Mouse (Mus musculus): ENCODE measurements around the gene Rspo3. TPM values are rescaled to one million over a fixed set of nuclear protein-coding genes. Genes with fewer than 3 reads are reported as not detected.

Gene Rspo3
- total RNA-seq (2021) (under 1 TPM; 0.20 to 0.52 TPM), polyA plus RNA-seq (2012; rRNA removed) (0.10 and 0.15 TPM in 2 replicates)
- long read RNA-seq, partial matches to known transcripts = 0 of 1 reads
- long read RNA-seq, other reads (novel, unspliced or antisense) = 0 of 1 reads

DNA sequence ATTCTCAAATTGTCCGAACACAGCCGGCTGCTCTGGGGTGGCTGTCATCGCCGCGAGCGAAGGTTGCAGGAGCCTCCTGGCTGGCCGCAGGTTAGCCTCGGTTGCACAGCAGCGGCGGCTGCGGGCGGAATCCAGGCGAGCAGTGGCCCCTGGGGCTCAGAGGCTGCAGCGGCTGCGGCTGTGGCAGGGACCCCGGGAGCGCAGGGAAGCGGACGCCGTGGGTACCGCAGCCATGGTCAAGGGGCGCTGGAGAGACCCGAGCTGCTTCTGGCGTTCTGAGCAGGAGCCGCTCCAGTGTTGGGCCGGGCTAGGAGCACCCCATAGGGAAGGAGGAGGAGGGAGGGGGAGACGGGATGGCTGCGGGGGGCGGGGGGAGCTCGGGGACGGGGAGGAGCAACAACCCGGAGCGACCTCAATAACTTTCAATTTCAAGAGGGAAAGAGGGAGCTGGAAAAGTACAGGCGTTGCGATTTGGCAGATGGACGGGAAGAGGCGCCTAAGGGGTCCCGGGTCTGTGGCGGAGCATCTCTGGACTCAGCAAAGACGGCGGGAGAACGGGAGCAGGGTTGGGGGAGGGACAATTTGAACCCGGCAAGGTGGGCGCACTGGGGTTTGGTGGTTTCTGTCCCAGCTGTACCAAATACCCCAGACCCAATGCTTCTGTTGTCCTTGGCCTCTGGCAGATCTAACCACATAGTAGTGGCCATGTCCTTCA lies at the start of gene Rspo3:
Rspo3 (minus strand) TSS at position 322 of the 715 bp plus-strand sequence.
- H3K4me3 ChIP-seq = peak within 1 kb of the TSS; percentile 46
- no peaks in the 10 kb centered on the region for H3K79me2 ChIP-seq (replicated peaks; ENCODE audit: control insufficient read depth, insufficient read depth, low read length)
- no peak for TF ChIP-seq CTCF (IDR thresholded peaks at IDR 0.05)
- TF ChIP-seq EP300 (IDR thresholded peaks at IDR 0.05; ENCODE audit: insufficient read depth, low read depth, low read length) = no peak
- TF ChIP-seq POLR2A (IDR thresholded peaks at IDR 0.05; ENCODE audit: insufficient read depth, low read depth, low read length) = no peak
- intact Hi-C loops (cut with DNase I) = loop anchor here (10.0 kb wide), 1 partner anchor 269 kb away; no protein-coding TSS in a partner anchor
- no peaks in the 10 kb centered on the region; the same call in 1 of the 2 replicates for H3K4me1 ChIP-seq (ENCODE audit: control insufficient read depth, insufficient read depth, low read length)
- H3K36me3 ChIP-seq (ENCODE audit: control insufficient read depth, insufficient read depth, low read length) = no peaks in the 10 kb centered on the region
- H3K9ac ChIP-seq (ENCODE audit: low read depth, low read length) = peak within 1 kb of the TSS; percentile 41
- H3K27me3 ChIP-seq (ENCODE audit: control insufficient read depth, insufficient read depth, low read length) = peaks cover 9% of the 10 kb centered on the region
- peak; percentile 18 to 42 for DNase-seq
- no peak within 1 kb of the TSS for H3K27ac ChIP-seq
- 1% methylated on average over 44 of the region's 44 CpGs for WGBS

DNA sequence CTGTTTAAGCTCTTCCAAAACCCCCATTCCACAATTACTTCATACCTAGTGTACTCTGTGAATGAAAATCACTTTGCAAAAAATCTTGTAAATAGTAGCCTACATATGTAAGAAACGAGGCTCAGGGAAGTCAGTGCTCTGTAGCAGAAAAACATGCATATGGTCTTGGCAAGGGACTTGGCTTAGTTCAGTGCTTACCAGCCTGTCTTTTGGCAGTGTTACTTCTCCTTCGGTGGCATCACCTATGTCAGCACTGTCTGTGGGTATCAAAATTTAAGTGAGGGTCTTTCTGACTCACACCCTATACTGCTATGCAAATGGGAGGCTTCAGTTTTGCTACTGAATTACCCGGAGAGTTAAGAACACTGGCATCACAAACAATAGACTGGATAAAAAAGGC lies 46.3 kb upstream of the Rspo3 start:
- Histone ChIP-seq H3K4me3 (no peak overlapping the region), H3K27me3 (ENCODE audit: control insufficient read depth, insufficient read depth, low read length) (no peaks in the 10 kb centered on the region), H3K27ac (no peak overlapping the region), H3K36me3 (ENCODE audit: control insufficient read depth, insufficient read depth, low read length) (no peaks in the 10 kb centered on the region), H3K9ac (ENCODE audit: low read depth, low read length) (no peak overlapping the region), H3K4me1 (ENCODE audit: control insufficient read depth, insufficient read depth, low read length) (no peaks in the 10 kb centered on the region), H3K79me2 (replicated peaks; ENCODE audit: control insufficient read depth, insufficient read depth, low read length) (no peaks in the 10 kb centered on the region)
- WGBS = 61% methylated on average over 3 of the region's 3 CpGs
- intact Hi-C loops (cut with DNase I) = no loop called here
- DNase-seq = no peak
- TF ChIP-seq POLR2A (IDR thresholded peaks at IDR 0.05; ENCODE audit: insufficient read depth, low read depth, low read length) = no peak

DNA sequence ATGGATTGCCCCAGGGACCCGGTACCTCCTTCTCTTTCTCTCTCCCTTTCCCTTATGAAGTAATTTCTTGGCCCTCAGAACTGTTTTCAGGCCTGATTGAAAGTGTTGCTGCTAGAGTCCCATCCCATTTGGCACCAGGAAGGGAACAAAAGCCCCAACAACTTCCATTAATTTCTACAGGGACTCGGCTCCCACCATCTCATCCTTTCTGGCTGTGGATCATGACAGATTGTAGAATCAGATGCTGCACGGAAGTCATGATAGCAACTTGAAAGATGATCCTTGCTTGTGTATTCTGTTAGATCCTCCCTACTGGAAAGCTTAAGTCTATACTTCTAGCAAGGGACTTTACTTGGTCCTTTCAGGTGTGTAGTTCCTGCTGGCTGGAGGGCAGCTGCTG lies 45.8 kb upstream of the Rspo3 start:
- 66% methylated on average over 3 of the region's 3 CpGs for WGBS
- Histone ChIP-seq H3K9ac (ENCODE audit: low read depth, low read length) (no peak overlapping the region), H3K79me2 (replicated peaks; ENCODE audit: control insufficient read depth, insufficient read depth, low read length) (no peaks in the 10 kb centered on the region), H3K27ac (no peak overlapping the region), H3K4me1 (ENCODE audit: control insufficient read depth, insufficient read depth, low read length) (no peaks in the 10 kb centered on the region), H3K27me3 (ENCODE audit: control insufficient read depth, insufficient read depth, low read length) (no peaks in the 10 kb centered on the region), H3K36me3 (ENCODE audit: control insufficient read depth, insufficient read depth, low read length) (no peaks in the 10 kb centered on the region), H3K4me3 (no peak overlapping the region)
- TF ChIP-seq CTCF (IDR thresholded peaks at IDR 0.05) (no peak), POLR2A (IDR thresholded peaks at IDR 0.05; ENCODE audit: insufficient read depth, low read depth, low read length) (no peak), EP300 (IDR thresholded peaks at IDR 0.05; ENCODE audit: insufficient read depth, low read depth, low read length) (no peak)
- DNase-seq = no peak
- intact Hi-C loops (cut with DNase I) = no loop called here

DNA sequence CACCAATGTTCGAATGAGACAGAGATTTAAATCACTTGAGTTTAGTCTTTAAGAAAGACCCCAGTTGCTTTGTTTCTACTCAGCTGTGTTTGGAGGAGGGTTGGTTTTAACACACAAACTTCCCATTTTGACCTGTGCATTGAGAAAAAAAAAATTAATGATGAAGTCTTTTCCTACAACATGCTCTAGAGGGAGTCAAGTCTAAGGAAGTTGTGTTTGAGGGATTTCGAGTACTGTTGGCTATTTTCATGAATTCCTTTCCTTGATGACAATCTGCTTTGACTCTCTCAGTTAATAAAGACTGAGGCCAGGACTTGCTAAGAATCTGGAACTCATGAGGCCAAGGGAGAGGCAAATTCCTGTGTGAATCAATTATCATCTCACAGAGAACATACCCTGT lies 20.3 kb upstream of the Rspo3 start:
- no peak for DNase-seq
- intact Hi-C loops (cut with DNase I) = no loop called here
- no peak overlapping the region for H3K4me3 ChIP-seq
- 50% methylated on average over 2 of the region's 2 CpGs for WGBS
- H3K9ac ChIP-seq (ENCODE audit: low read depth, low read length) = no peak overlapping the region
- no peak overlapping the region for H3K27ac ChIP-seq
- TF ChIP-seq POLR2A (IDR thresholded peaks at IDR 0.05; ENCODE audit: insufficient read depth, low read depth, low read length) (no peak), CTCF (IDR thresholded peaks at IDR 0.05) (no peak), EP300 (IDR thresholded peaks at IDR 0.05; ENCODE audit: insufficient read depth, low read depth, low read length) (no peak)
- H3K36me3 ChIP-seq (ENCODE audit: control insufficient read depth, insufficient read depth, low read length) = no peaks in the 10 kb centered on the region
- no peaks in the 10 kb centered on the region for H3K27me3 ChIP-seq (ENCODE audit: control insufficient read depth, insufficient read depth, low read length)
- no peaks in the 10 kb centered on the region for H3K79me2 ChIP-seq (replicated peaks; ENCODE audit: control insufficient read depth, insufficient read depth, low read length)
- H3K4me1 ChIP-seq (ENCODE audit: control insufficient read depth, insufficient read depth, low read length) = no peaks in the 10 kb centered on the region

DNA sequence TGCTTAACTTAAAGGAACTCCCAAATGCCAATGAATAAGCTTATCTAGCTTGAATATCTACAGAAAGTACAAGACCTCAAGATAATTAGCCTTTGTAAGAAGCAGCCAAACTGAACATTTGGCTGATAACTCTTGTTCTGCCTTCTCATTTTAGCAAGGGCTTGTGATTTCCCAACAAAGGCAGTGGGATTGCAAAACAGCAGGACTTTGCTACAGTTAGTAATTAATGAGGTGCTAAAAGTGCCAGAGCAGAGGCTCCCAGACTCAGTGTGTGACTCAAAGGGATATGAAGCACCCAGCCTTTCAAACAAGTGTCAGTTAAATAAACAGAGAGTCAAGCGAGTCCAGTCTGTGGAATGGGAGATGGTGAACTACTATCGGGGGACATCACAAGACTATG lies 18.7 kb upstream of the Rspo3 start:
- Histone ChIP-seq H3K9ac (ENCODE audit: low read depth, low read length) (no peak overlapping the region), H3K27ac (no peak overlapping the region), H3K36me3 (ENCODE audit: control insufficient read depth, insufficient read depth, low read length) (no peaks in the 10 kb centered on the region), H3K27me3 (ENCODE audit: control insufficient read depth, insufficient read depth, low read length) (no peaks in the 10 kb centered on the region), H3K4me1 (ENCODE audit: control insufficient read depth, insufficient read depth, low read length) (no peaks in the 10 kb centered on the region), H3K79me2 (replicated peaks; ENCODE audit: control insufficient read depth, insufficient read depth, low read length) (no peaks in the 10 kb centered on the region), H3K4me3 (no peak overlapping the region)
- WGBS = 38% methylated on average over 2 of the region's 2 CpGs
- TF ChIP-seq POLR2A (IDR thresholded peaks at IDR 0.05; ENCODE audit: insufficient read depth, low read depth, low read length) (no peak), EP300 (IDR thresholded peaks at IDR 0.05; ENCODE audit: insufficient read depth, low read depth, low read length) (no peak), CTCF (IDR thresholded peaks at IDR 0.05) (no peak)
- no peak for DNase-seq
- intact Hi-C loops (cut with DNase I) = no loop called here

DNA sequence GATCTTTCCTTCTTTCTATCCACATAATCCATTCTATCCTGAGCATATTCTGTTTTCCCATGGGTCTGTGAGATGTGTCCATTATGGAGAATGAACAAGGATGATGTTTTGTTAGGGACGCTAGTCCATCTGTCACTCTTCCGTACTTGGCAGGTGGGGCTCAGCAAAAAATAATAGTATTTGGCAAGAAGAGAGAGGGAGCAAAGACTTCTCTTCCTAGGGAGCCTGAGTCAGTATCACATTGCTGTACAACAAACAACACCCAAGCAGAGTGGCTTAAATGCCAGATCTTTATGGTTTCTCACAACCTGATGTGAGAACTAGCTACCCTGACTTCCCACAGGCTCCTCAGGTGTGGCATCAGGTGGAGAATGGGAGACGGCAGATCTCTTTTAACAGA lies 7.3 kb upstream of the Rspo3 start:
- Histone ChIP-seq H3K4me3 (no peak overlapping the region), H3K9ac (ENCODE audit: low read depth, low read length) (no peak overlapping the region), H3K27me3 (ENCODE audit: control insufficient read depth, insufficient read depth, low read length) (no peaks in the 10 kb centered on the region; the same call in 1 of the 2 replicates), H3K27ac (no peak overlapping the region), H3K4me1 (ENCODE audit: control insufficient read depth, insufficient read depth, low read length) (no peaks in the 10 kb centered on the region), H3K79me2 (replicated peaks; ENCODE audit: control insufficient read depth, insufficient read depth, low read length) (no peaks in the 10 kb centered on the region), H3K36me3 (ENCODE audit: control insufficient read depth, insufficient read depth, low read length) (no peaks in the 10 kb centered on the region)
- TF ChIP-seq POLR2A (IDR thresholded peaks at IDR 0.05; ENCODE audit: insufficient read depth, low read depth, low read length) = no peak
- no peak for TF ChIP-seq CTCF (IDR thresholded peaks at IDR 0.05)
- 74% methylated on average over 3 of the region's 3 CpGs for WGBS
- intact Hi-C loops (cut with DNase I) = no loop called here
- no peak for DNase-seq

Data from heart, adult 2 months (tissue).